In genomic region chr8:90176771-90177170, GRCm38 (mm10) we compare ENCODE assay signal across 22 mouse cellular contexts.
A peak's percentile ranks its signal among the peaks of the same experiment; 100 is the strongest.
DNase-seq lines count a peak whose midpoint lies in the region; ATAC-seq lines count a peak whose summit lies in the region.
"Had no signal": no experiment of that assay in that cellular context is flagged by ENCODE, and none has a peak within 500 bp of the region (broad histone marks: within the 10 kb centered on the region; RNA-seq: fewer than 3 reads in every experiment).

No protein-coding gene starts in this region.

- H3K9ac ChIP-seq in embryonic facial prominence, embryonic 11.5 days (replicated peaks; ENCODE audit: low read length), result no peak overlapping the region
- no peak overlapping the region for H3K9ac ChIP-seq in forebrain, embryonic 15.5 days (replicated peaks)
- H3K9ac ChIP-seq in midbrain, embryonic 14.5 days (replicated peaks; ENCODE audit: low read length), result no peak overlapping the region
- H3K9ac ChIP-seq: liver, embryonic 15.5 days; neural tube, embryonic 13.5 days had no signal

- no peaks in the 10 kb centered on the region for H3K27me3 ChIP-seq in embryonic facial prominence, embryonic 11.5 days (ENCODE audit: control insufficient read depth, insufficient read depth, low read length)
- H3K27me3 ChIP-seq in embryonic facial prominence, embryonic 10.5 days (replicated peaks; ENCODE audit: low read depth, poor library complexity, severe bottlenecking), result no peaks in the 10 kb centered on the region
- no peaks in the 10 kb centered on the region for H3K27me3 ChIP-seq in forebrain, embryonic 15.5 days
- H3K27me3 ChIP-seq in midbrain, embryonic 14.5 days (ENCODE audit: control insufficient read depth, insufficient read depth, low read length), result no peaks in the 10 kb centered on the region
- H3K27me3 ChIP-seq: liver, embryonic 15.5 days; neural tube, embryonic 13.5 days had no signal

- no peaks in the 10 kb centered on the region for H3K9me3 ChIP-seq in embryonic facial prominence, embryonic 11.5 days (replicated peaks; ENCODE audit: control insufficient read depth, low read length)
- H3K9me3 ChIP-seq in embryonic facial prominence, embryonic 10.5 days, result no peaks in the 10 kb centered on the region
- H3K9me3 ChIP-seq in forebrain, embryonic 15.5 days, result no peaks in the 10 kb centered on the region
- no peaks in the 10 kb centered on the region for H3K9me3 ChIP-seq in midbrain, embryonic 14.5 days (ENCODE audit: control insufficient read depth, low read length)
- H3K9me3 ChIP-seq: liver, embryonic 15.5 days; neural tube, embryonic 13.5 days had no signal

- DNase-seq in embryonic facial prominence, embryonic 11.5 days (ENCODE audit: low spot score), result peak; percentile 8
- no peak for DNase-seq in embryonic facial prominence, embryonic 10.5 days (ENCODE audit: low spot score)
- peak; percentile 9 for DNase-seq in Muller cell, postnatal 12 days (ENCODE audit: inconsistent ontology term)
- DNase-seq in midbrain, embryonic 14.5 days, result peak; percentile 55
- DNase-seq in thymus, postnatal 10 days (ENCODE audit: low spot score in 2 of 2), result no peak
- DNase-seq in cerebellum, postnatal 4 days (ENCODE audit: low spot score in 2 of 2), result no peak
- DNase-seq in left cerebral cortex, postnatal 10 days (ENCODE audit: extremely low spot score in 1 of 2, low spot score in 2 of 2), result no peak
- DNase-seq: adrenal gland, postnatal 14 days; cerebellum, adult 11 months; cerebellum, postnatal 10 days; gastrocnemius, adult 2 months; heart, postnatal 10 days; kidney, adult 18-20 months; layer of hippocampus, postnatal 36 days; right cerebral cortex, postnatal 4 days had no signal

- H3K4me3 ChIP-seq in embryonic facial prominence, embryonic 11.5 days (ENCODE audit: low read depth, low read length), result no peak overlapping the region
- no peak overlapping the region for H3K4me3 ChIP-seq in embryonic facial prominence, embryonic 10.5 days
- H3K4me3 ChIP-seq in forebrain, embryonic 15.5 days, result no peak overlapping the region
- no peak overlapping the region for H3K4me3 ChIP-seq in midbrain, embryonic 14.5 days (replicated peaks; ENCODE audit: low read depth, low read length)
- H3K4me3 ChIP-seq: gastrocnemius, adult 2 months; liver, embryonic 15.5 days; neural tube, embryonic 13.5 days had no signal

- no peak overlapping the region for H3K27ac ChIP-seq in embryonic facial prominence, embryonic 11.5 days (replicated peaks; ENCODE audit: low read depth, low read length)
- no peak overlapping the region for H3K27ac ChIP-seq in embryonic facial prominence, embryonic 10.5 days (replicated peaks)
- no peak overlapping the region for H3K27ac ChIP-seq in forebrain, embryonic 15.5 days (replicated peaks)
- no peak overlapping the region for H3K27ac ChIP-seq in midbrain, embryonic 14.5 days (replicated peaks; ENCODE audit: low read depth, low read length)
- H3K27ac ChIP-seq: gastrocnemius, adult 2 months; kidney, postnatal 0 days; liver, embryonic 15.5 days; macrophage; neural tube, embryonic 13.5 days had no signal

- intact Hi-C loops in left cerebral cortex, postnatal 10 days (cut with DNase I), result no loop called here

- no peaks in the 10 kb centered on the region for H3K4me1 ChIP-seq in embryonic facial prominence, embryonic 11.5 days (ENCODE audit: control insufficient read depth, insufficient read depth, low read length)
- no peaks in the 10 kb centered on the region; the same call in 1 of the 2 replicates for H3K4me1 ChIP-seq in embryonic facial prominence, embryonic 10.5 days
- peaks cover 17% of the 10 kb centered on the region for H3K4me1 ChIP-seq in forebrain, embryonic 15.5 days
- peaks cover 13% of the 10 kb centered on the region; the same call in 1 of the 2 replicates for H3K4me1 ChIP-seq in midbrain, embryonic 14.5 days (ENCODE audit: control insufficient read depth, insufficient read depth, low read length)
- H3K4me1 ChIP-seq: liver, embryonic 15.5 days had no signal

- WGBS in embryonic facial prominence, embryonic 11.5 days, result 49% methylated on average over 7 of the region's 7 CpGs
- WGBS in embryonic facial prominence, embryonic 10.5 days, result 63% methylated on average over 7 of the region's 7 CpGs
- 20% methylated on average over 7 of the region's 7 CpGs for WGBS in forebrain, embryonic 15.5 days
- 22% methylated on average over 7 of the region's 7 CpGs for WGBS in midbrain, embryonic 14.5 days

- H3K36me3 ChIP-seq in embryonic facial prominence, embryonic 11.5 days (replicated peaks; ENCODE audit: control insufficient read depth, insufficient read depth, low read depth, low read length), result no peaks in the 10 kb centered on the region
- no peaks in the 10 kb centered on the region for H3K36me3 ChIP-seq in embryonic facial prominence, embryonic 10.5 days (replicated peaks)
- no peaks in the 10 kb centered on the region for H3K36me3 ChIP-seq in forebrain, embryonic 15.5 days
- no peaks in the 10 kb centered on the region for H3K36me3 ChIP-seq in midbrain, embryonic 14.5 days (ENCODE audit: control insufficient read depth, insufficient read depth, low read length)
- H3K36me3 ChIP-seq: liver, embryonic 15.5 days; neural tube, embryonic 13.5 days had no signal

- no peak for ATAC-seq in embryonic facial prominence, embryonic 11.5 days (replicated peaks; ENCODE audit: insufficient number of reproducible peaks, low FRiP score, low TSS enrichment, low read depth)
- no peak for ATAC-seq in forebrain, embryonic 15.5 days (replicated peaks)
- ATAC-seq in midbrain, embryonic 14.5 days (ENCODE audit: low FRiP score, low TSS enrichment), result no peak
- ATAC-seq: CD4-positive, CD25-positive, alpha-beta regulatory T cell, adult 4 months had no signal

- no peak overlapping the region for H3K4me2 ChIP-seq in embryonic facial prominence, embryonic 11.5 days (ENCODE audit: low read depth, low read length)
- peak overlapping the region; percentile 17; the same call in 1 of the 2 replicates for H3K4me2 ChIP-seq in forebrain, embryonic 15.5 days (replicated peaks)
- H3K4me2 ChIP-seq in midbrain, embryonic 14.5 days (ENCODE audit: low read length), result peak overlapping the region; percentile 16; the same call in 1 of the 2 replicates
- H3K4me2 ChIP-seq: heart, embryonic 11.5 days; liver, embryonic 15.5 days; neural tube, embryonic 13.5 days had no signal

Comparison
In these comparisons a context has a peak if more than half of its experiments do, and no peak if none do; other contexts are left out.
1. DNase-seq: peak in embryonic facial prominence, embryonic 11.5 days (single experiment), Muller cell, postnatal 12 days (single experiment) and midbrain, embryonic 14.5 days (single experiment); none in embryonic facial prominence, embryonic 10.5 days (single experiment), thymus, postnatal 10 days (0 of 2), cerebellum, postnatal 4 days (0 of 2) and left cerebral cortex, postnatal 10 days (0 of 2).